Mouse (Mus musculus) brain, embryonic 14.5 days (tissue): ENCODE results near the gene Syne3. TPM values are rescaled to one million over a fixed set of nuclear protein-coding genes. Genes with fewer than 3 reads are reported as not detected.

Experiments
- DNase-seq: peaks from one replicate; pipeline ENCODE4 v3.0.0-alpha.2; 2011; ENCODE audit warnings: low read depth
- CTCF ChIP-seq: fragments of 200-500 bp; IDR thresholded peaks from 2 replicates; pipeline ENCODE4 v1.5.1; 2012; ENCODE audit warnings: inconsistent platforms, mild to moderate bottlenecking, moderate library complexity, borderline replicate concordance; ENCODE audit not compliant: insufficient read depth, insufficient read length; ENCODE audit errors: extremely low read depth
- POLR2A ChIP-seq: fragments of 200-500 bp; IDR thresholded peaks from 2 replicates; pipeline ENCODE4 v1.6.1; 2012; ENCODE audit warnings: mild to moderate bottlenecking, inconsistent platforms, borderline replicate concordance; ENCODE audit not compliant: poor library complexity, insufficient read depth, insufficient read length, severe bottlenecking; ENCODE audit errors: extremely low read depth
- polyA plus RNA-seq: library from polyadenylated mRNA; depleted of rRNA; stranded (reverse); fragments of >200 nt; gene quantifications from 2 replicates; pipeline ENCODE4 v1.2.3, GENCODE M21; 2012; rRNA removed

The Syne3 gene
- polyA plus RNA-seq, 1 experiment: 0.44 TPM

DNA sequence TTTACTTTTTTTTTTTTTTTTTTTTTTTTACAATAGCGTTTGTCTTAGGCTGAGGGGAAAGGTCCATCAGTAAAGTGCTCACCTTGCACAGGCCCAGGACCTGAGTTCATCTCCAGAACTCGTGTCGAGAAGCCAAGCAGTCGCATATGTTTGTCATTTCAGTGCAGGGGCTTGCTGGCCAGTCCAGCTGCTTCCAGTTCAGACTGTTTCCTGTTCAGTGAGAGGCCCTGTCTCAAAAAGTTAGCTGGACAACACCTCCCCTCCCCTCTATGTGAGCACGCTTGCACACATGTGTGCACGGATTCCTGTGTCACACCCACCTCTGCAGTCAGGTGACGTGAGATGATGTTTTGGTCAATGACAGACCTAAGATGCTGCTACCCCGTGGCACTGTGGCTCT, 119.5 kb downstream of the Syne3 start:
- TF ChIP-seq POLR2A (no peak), CTCF (no peak)
- DNase-seq: no peak

DNA sequence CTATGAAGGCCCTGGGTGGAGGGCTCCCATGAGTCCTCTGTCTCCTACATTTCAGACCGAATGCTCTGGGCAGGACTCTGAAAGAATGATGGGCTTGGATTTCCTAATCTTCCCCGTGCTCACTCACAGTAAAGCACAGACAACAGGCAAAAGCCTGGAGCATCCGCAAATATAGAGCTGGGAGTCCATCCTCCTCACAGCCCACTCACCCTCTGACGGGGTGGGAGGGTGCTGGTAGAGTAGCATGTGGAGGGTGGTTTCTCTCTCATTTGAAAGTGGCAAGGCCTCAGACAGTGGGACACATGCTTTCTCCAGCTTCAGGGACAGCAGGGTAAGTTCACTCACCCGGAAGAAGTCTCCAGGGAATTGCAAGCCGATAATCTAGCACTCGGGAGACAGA, 123.5 kb downstream of the Syne3 start:
- no peak for DNase-seq

DNA sequence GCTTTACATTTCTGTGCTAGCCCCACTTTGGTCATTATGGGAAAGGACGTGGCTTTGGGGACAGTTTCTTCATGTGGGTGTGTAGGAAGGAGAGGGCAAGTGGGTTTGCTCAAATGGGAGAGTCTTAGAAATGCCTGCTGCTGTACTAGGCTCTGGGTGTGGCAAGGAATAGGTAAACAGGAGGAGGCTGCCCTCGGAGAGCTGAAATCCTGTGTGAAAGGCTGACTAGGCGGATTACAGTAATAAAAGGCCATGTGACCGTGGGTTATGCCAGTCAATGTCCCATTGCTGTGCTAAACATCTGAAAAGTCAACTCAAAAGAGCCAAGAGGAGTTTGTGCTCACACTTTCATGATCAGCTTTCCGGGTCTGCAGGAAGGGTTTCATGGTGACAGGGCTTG, 127.1 kb downstream of the Syne3 start:
- TF ChIP-seq CTCF (no peak), POLR2A (no peak)
- no peak for DNase-seq

More for the DNA sequence above, 123.5 kb downstream of the Syne3 start:
- no peak for TF ChIP-seq CTCF
- no peak for TF ChIP-seq POLR2A

DNA sequence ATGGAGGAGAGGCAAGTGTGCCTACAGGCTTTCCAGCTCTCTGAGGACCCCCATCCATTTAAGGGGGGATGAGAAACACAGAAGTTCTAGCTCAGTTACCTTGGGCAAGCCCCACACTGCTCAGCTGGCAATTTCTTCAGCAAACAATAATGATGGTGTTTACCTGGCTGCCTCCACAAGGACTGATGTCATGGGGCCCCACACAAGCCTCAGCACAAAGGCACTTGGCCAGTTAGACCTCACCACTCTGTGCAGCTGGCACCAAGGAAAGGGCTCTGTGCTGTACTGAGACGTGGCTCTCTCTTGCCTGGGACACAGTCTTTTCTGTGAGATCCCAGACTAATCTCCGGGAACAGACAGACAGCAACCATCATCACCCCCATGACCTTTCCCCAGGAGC, 127.5 kb downstream of the Syne3 start:
- TF ChIP-seq POLR2A (no peak), CTCF (no peak)

DNA sequence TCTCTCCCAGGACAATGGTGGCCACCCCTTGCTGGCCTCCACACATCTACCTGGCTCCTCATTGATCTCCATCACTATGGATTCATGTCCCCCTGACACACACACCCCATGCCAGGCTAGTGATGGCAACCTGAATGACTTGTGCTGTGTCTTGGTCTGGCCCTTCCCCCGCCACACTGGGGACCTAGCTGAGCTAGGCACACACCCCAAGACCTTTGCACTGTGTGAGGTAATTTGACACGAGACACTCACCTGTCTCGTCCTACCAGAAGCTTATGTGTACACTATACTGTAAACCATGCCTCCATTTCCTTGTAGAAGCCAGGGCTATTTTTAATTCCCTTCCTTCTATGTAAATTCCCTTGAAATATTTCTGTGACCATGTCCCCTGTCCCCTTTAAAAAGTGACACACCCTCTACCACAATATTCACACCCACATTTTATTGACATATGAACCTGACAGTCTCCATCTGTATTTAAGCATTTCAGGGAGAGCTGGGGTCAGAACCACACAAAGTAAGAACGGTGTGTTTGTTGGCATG, 128.0 kb downstream of the Syne3 start:
- no peak for TF ChIP-seq CTCF
- no peak for TF ChIP-seq POLR2A
- DNase-seq: no peak

More for the DNA sequence above, 127.5 kb downstream of the Syne3 start:
- DNase-seq: no peak

DNA sequence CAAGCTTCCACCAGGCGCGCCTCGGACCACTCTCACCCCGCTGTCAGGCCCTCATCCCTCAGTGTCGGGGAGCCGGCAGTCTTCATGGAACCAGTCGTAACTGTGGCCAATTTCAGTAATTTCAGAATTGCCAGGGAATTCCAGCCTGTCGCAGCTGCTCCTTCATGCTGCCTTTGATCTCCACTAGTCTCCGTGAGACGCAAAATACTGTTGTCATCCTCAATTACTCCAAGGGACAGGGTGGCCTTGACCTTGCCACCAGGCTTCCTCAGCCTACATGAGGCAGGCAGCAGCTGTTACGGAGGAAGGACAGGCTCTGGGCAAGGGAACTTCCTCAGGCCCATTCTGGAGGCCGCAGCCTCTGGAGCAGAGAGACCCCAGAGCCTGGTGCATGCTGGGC, 129.2 kb downstream of the Syne3 start:
- no peak for TF ChIP-seq POLR2A
- TF ChIP-seq CTCF: no peak
- DNase-seq: peak; percentile 31

Other genes with a start within 250 kb of the Syne3 start
- 2.1 and 3.2 TPM in 2 replicates for gene Clmn, start 144.7 kb downstream of the Syne3 start, polyA plus RNA-seq
- gene Glrx5, start 22.9 kb upstream of the Syne3 start, polyA plus RNA-seq: 71.3 and 95.6 TPM in 2 replicates
- gene Tcl1b2, start 136.2 kb upstream of the Syne3 start, polyA plus RNA-seq: 0.08 and 0.14 TPM in 2 replicates
- gene Tcl1b1, start 149.9 kb upstream of the Syne3 start, polyA plus RNA-seq: not detected in 2 replicates
- gene Tcl1b5, start 166.5 kb upstream of the Syne3 start, polyA plus RNA-seq: not detected in 2 replicates
- not detected in 2 replicates for gene Tcl1b3, start 181.2 kb upstream of the Syne3 start, polyA plus RNA-seq
- not detected in 2 replicates for gene Tcl1b4, start 192.1 kb upstream of the Syne3 start, polyA plus RNA-seq
- gene Tcl1, start 213.0 kb upstream of the Syne3 start, polyA plus RNA-seq: not detected in 2 replicates